Mouse (Mus musculus) effector memory CD4-positive, alpha-beta T cell, adult 5 months (primary cell): Measurements from ENCODE around the gene A330070K13Rik. TPM values are rescaled to one million over a fixed set of nuclear protein-coding genes. Genes with fewer than 3 reads are reported as not detected.

Source experiments
- polyA plus RNA-seq: library from polyadenylated mRNA; unstranded; fragments of 100-300 nt; shearing (Covaris generic); gene quantifications from one replicate; pipeline ENCODE4 v1.2.1, GENCODE M21; 2017

Gene A330070K13Rik
- polyA plus RNA-seq = not detected

GRCm38 (mm10) chr5:130384222-130384912 lies at the start of gene A330070K13Rik:
Gene A330070K13Rik, minus strand, starts transcription at chr5:130384631.

GRCm38 (mm10) chr5:130369237-130369636 lies 15.2 kb downstream of the A330070K13Rik start, which contains the start of gene Caln1:
Gene Caln1, plus strand, starts transcription at chr5:130369455.

Other genes with a start within 250 kb of the A330070K13Rik start
- 1.2 TPM for gene Kctd7, start 239.8 kb downstream of the A330070K13Rik start, polyA plus RNA-seq
- 53.0 TPM for gene Rabgef1, start 212.8 kb downstream of the A330070K13Rik start, polyA plus RNA-seq
- gene Tmem248, start 167.6 kb downstream of the A330070K13Rik start, polyA plus RNA-seq = 87.5 TPM
- gene Sbds, start 129.1 kb downstream of the A330070K13Rik start, polyA plus RNA-seq = 131 TPM
- 27.6 TPM for gene Tyw1, start 129.0 kb downstream of the A330070K13Rik start, polyA plus RNA-seq
- not detected for gene Caln1, start 15.2 kb downstream of the A330070K13Rik start, polyA plus RNA-seq